Mouse (Mus musculus): Measurements from ENCODE around the gene Tsc22d4. TPM values are rescaled to one million over a fixed set of nuclear protein-coding genes. Genes with fewer than 3 reads are reported as not detected.

Tsc22d4 gene
- polyA plus RNA-seq (2017; shearing (Covaris generic)), result 10 to 100 TPM; 62.9 to 82.3 TPM

DNA sequence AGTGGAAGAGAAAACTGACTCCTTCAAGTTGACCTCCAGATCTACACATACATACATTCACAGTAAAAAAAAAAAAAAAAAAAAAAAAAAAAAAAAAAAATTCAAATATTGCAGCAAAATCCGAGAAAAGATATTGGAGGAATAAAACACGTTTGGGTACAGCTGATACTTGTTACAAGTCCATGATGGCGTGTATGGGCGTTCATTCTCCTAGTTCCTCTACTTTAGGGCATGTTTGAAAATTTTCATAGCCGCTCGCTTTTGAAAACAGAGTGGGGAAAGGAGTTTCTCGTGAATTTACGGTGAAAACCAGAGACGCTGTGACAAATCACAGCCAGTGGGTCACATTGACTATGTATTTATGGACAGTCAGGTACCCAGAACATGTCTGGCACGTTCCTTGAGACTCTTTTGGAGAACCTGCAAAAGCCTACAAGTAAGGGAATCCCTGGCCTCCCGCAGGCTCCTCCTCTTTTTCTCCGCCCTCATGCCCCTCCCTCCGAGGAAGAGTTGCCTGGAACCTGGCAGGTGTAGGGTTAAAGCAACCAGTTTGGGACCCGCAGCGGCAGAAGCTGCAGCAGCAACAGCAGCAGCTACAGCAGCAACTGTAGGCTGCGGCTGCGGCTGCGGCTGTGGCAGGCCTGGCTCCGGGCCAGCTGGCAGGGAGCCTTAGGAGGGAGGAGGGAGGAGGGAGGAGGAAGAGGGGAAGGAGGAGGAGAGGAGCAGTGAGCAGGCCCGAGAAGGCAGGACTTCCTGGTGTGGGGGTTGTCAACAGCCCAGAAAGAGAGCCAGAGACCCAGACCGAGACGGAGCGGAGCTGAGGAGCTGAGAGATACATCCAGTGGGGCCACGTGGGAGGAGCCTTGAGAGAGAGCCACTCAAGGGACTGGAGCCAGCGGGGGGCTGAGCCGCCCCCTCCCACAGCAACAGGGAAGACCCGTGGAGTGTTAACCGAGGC is at the start of gene Tsc22d4:
Tsc22d4 (plus strand) TSS at position 517 of the 958 bp plus-strand sequence.
- peak; percentile 73 for ATAC-seq

DNA sequence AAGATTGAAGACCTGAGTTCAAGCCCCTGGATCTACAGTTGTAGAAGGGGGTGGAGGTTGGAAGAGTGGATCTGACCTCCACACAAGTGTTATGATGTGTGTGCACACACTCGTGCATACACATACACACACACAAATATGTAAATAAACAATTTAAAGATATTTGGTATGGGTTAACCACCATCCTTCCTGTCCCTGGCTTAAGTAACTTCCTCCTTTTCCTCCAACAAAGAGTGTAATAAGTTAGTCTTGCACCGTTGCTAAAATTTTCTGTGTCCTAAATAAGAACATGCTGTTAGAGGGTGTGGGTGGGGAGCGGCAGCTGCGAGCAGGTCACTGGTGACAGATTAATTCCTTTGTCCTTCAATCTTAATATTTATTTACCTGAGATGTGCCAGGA is 49.6 kb upstream of the Tsc22d4 start:
- ATAC-seq, result no peak

DNA sequence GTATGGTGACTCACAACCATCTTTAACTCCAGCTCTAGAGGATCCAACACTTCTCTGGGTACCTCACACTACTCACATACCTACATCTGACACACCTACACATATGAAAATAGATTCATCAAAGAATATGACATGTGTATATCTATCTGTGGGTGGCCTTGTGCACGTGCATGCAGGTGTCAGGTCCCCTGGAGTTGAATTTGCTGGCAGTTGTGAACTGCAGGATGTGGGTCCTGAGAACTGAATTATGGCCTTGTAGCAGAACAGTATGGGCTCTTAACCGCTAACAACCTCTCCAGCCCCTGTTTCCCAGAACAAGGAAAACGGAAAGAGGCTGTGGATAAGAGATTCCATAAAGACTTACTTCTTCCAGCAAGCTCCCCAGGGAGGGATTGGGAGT is 46.5 kb upstream of the Tsc22d4 start:
- no peak for ATAC-seq

GRCm38 (mm10) chr5:137699850-137700249 is 45.7 kb upstream of the Tsc22d4 start:
- ATAC-seq, result no peak

GRCm38 (mm10) chr5:137705242-137705641 is 40.3 kb upstream of the Tsc22d4 start:
- peak; percentile 59 for ATAC-seq

DNA sequence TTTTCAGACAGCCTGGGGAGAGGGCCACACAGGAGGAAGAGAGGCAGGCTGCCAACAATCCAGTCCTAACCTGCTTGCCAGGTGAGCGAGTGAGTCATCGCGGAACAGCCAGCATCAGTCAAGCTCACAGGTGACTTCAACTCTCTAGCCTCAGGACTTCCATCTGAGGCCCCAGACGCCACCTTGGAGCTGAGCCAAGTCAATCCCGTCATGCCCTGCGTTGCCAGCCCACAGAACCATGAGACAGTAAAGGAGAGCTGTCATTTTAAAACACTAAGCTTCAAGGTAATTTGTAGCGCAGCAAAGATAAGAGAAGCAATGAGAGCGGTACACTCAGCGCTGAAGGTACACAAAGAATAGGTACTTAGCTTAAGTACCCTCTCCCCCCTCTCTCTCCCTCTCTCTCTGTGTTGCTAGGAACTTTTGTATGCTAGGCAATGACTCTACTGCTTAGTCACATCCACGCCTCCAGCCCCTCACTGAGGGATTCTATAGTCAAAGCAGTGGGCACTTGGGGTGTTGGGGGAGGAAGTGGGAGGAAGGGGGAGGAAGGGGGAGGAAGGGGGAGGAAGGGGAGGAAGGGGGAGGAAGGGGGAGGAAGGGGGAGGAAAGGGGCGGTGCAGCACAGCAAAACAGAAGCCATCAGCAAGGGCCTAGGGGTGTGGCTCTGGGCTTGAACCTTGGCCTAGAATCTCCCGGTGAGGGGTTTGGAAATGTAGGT is 38.5 kb upstream of the Tsc22d4 start:
- ATAC-seq, result peak; percentile 67

DNA sequence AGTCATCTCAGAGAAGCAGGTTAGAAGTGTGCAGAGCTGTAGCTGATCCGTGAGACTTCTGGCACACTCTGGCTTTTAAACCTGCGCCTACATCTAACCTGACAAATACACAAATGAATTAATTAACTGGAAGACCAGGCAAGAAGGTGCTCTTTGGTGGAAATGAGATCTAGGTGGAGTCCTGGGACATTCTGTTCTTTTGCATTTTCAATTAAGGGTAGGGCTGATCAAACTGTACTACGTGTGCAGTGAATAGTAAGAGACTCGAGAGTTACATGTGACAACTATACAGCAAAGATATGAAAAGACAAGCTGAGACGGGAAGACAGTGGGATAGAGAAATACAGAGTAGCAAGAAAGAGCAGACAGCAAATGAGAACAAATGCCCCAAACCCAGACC is 32.1 kb upstream of the Tsc22d4 start:
- ATAC-seq, result no peak

DNA sequence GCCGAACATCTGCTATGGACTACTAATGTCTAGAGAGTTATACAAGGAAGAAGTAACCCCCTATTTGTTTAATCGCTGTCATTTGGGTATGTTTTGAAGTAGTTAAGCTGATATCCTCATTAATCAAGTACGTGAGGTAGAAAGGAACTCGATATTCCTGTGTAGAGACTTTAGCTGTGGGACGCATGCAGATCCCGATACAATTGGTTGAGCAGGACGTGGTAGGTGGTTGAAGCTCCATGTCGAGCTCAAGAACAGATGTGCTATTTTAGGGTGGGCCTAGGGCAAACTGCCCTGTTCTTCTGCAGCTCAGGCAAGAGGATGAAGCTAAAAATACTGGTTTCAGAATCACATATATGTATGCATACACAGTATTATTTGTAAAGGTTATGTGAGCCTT is 29.8 kb upstream of the Tsc22d4 start:
- no peak for ATAC-seq

GRCm38 (mm10) chr5:137718020-137718790 is 27.3 kb upstream of the Tsc22d4 start:
- peak; percentile 86 for ATAC-seq

GRCm38 (mm10) chr5:137719088-137719487 is 26.4 kb upstream of the Tsc22d4 start:
- no peak for ATAC-seq

- ATAC-seq, result peak; percentile 47
These were observed 24.9 kb upstream of the Tsc22d4 start for GRCm38 (mm10) chr5:137720558-137721164.

DNA sequence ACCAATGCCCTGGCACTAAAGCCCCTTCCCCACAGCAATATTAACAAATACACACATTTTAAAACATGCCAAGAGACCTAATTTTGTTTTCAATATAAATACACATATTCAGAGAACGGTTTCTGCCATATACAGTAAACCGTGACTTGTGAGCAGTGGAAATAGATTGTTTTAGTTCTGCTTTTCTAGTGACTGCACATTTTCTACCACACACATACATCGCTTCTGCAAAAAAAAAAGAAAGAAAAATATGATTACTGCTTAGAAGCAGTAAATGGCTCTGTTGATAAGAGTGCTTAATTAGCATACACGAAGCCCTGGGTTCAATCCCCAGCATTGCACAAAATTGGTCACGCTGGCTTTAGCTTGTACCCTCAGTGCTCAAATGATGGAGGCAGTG is 21.7 kb upstream of the Tsc22d4 start:
- ATAC-seq, result no peak

DNA sequence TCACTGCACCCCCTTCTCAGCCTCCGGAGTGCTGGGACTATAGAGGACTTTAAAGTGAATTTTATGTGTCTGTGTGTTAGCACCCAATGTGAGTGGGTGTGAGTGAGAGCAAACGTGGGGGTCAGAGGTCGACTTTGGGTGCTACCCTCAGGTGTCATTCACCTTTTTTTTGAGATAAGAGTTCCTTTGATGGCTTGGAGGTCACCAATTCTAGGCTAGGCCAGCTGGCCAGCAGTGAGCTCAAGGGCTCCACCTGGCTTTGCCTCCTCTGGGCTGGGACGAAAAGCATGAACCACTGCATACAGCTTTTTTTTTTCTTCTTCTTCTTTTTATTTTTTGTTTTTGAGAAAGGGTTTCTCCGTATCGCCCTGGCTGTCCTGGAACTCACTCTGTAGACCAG is 18.8 kb upstream of the Tsc22d4 start:
- no peak for ATAC-seq

DNA sequence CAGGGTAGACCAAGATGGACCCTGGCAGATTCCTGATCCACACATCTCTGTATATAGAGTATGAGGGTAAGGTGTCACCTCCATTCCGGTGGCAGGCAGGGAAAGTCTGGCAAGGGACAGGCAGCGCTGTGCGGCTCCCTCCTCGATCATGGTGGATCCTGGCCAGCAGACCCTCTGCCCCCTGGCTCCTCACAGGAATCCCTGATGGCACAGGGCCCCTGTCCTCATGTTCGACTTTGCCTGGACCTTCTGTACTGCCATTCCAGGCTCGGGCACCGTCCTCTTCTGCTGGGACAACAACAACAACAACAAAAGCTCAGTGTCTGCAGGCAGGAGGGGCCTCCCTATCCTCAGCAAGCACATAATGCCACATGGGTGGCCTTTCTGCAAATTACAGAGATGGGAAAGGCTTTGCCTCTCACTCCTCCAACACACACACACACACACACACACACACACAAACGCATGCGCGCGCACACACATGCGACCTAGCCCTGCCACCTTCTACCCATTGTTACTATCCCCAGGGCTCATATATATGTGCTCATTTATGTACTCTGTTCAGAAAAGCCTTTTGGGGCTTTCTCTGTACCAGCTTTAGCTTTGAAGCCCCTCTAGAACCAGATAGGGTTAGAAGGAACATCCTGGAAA is 11.8 kb upstream of the Tsc22d4 start:
- ATAC-seq, result no peak

DNA sequence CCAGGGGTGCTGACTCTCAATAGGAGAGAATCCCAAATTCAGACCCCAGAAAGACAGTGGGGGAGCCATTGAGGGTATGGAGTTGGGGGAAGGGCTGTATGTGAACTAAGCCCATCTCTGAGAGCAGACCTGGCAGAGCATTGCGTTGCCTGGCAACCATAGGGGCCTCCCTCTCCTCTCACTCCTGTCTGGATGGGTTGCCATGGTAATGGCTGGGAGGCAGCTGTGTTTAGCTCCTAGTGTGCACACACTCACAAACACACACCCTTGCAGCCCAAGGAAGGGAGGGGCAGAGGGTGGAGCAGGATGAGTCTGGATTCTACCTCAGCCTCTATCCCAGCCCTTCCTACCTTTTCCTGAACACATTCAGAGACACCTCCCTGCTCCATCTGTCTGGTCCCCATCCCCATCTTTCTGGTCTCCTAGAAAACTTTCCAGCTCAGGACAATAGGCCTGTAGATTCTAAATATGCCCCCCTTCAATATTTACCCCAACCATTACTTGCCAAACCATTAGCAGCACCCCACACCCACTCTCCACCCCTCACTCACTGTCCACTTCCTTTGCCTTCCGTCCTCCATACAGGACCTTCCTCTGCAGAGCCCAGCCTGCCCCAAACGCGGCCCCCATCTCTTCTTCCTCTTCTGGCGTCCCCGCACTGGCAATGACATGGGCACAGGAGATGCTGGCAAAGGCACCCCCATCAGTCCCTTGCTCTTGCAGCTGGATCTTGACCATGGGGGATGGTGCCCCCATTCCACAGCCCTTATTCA is 11.1 kb upstream of the Tsc22d4 start:
- no peak for ATAC-seq

- no peak for ATAC-seq
These were observed 8.1 kb upstream of the Tsc22d4 start for GRCm38 (mm10) chr5:137737400-137737940.

GRCm38 (mm10) chr5:137738516-137738915 is 7.0 kb upstream of the Tsc22d4 start:
- ATAC-seq, result no peak

GRCm38 (mm10) chr5:137739471-137739870 is 6.1 kb upstream of the Tsc22d4 start:
- no peak for ATAC-seq

DNA sequence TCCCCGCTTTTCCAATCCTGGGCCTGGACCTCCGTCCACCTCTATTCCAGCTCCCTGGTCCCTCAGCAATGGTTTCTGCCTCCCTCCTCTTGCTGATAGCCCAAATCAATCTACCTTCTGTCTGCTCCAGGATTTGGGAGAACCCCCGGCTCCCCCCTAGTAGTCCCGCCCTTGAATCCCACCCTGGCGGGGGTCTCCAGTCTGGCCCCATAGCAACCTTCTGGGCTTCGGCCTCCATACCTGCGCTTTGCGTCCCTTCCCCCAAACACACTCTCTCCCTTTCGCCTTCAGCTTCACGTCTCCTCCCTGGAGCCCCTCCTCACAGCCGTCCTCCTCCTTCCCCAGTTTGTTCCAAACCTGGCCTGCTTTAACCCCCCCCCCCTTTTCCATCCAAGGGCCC is 5.0 kb upstream of the Tsc22d4 start:
- ATAC-seq, result no peak

DNA sequence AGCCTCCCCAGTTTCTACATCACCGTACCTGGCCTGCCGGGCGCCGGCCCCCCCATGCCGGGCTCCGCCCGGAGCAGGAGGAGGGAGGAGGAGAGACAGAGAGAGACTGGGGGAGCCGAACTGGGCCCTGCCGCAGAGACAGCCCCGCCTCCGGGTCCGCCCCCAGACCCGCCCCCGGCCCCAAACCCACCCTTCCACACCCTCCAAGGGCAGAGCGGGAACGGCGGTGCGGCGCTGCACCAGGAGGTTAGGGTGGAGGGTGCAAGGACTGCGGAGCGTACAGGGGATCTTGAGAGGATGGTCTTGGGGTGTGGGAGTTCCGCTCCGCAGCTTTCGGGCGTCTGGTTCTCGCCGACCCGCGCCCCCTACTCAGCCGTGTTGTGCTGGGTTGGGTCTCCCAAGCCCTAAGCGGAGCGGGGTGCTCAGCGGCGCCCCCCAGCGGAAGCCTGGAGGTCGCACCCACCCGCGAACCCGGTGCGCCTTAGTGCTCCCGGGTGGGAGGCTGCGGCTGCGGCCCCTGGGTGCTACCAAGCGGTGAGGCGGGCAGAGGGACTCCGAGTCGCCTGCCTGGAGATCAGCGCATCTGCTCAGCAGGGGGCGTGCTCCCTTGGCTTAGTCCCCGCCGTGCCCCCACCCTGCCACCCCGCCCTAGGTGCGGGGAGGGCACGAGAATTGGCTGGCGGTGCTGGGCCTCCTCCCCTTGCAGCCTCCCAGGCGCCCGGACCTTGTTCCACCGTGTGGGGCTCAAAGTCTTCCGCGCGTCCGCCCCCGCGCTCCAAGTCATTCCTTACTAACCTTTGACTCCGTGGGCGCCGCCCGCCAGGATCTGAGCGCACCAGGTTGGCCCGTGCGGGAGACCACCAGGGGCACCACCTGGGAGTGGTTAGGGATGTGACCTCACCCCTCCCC is 4.3 kb upstream of the Tsc22d4 start, which contains the start of gene Nyap1:
Nyap1 (minus strand) TSS at position 585 of the 909 bp plus-strand sequence.
- ATAC-seq, result peak; percentile 37
